12 mouse cellular contexts compared by ENCODE assay signal in genomic region chr11:96729462-96729861, GRCm38 (mm10). TPM values are rescaled to one million over a fixed set of nuclear protein-coding genes. Genes with fewer than 3 reads are reported as not detected.
DNase-seq lines count a peak whose midpoint lies in the region; ATAC-seq lines count a peak whose summit lies in the region.
"Had no signal": no experiment of that assay in that cellular context is flagged by ENCODE, and none has a peak within 500 bp of the region (broad histone marks: within the 10 kb centered on the region; RNA-seq: fewer than 3 reads in every experiment).

No protein-coding gene starts in this region.

- peak overlapping the region; percentile 20; the same call in 1 of the 2 replicates for H3K4me2 ChIP-seq in kidney, embryonic 16.5 days (replicated peaks; ENCODE audit: low read depth, low read length)
- peak overlapping the region; percentile 31 for H3K4me2 ChIP-seq in midbrain, embryonic 12.5 days (replicated peaks)

- no peak overlapping the region for H3K4me3 ChIP-seq in kidney, embryonic 16.5 days (ENCODE audit: low read length)
- no peak overlapping the region for H3K4me3 ChIP-seq in midbrain, embryonic 12.5 days

- peak; percentile 53 for DNase-seq in embryo, embryonic 11 days
- no peak for DNase-seq in embryo, embryonic 9.5 days (ENCODE audit: extremely low spot score)
- DNase-seq in kidney, postnatal 36 days: no peak
- DNase-seq in brain, adult 2 months (ENCODE audit: low read depth, low spot score): peak; percentile 60
- no peak for DNase-seq in right cerebral cortex, adult 18-20 months
- DNase-seq: B cell, adult 2 months; kidney, adult 11 months; lung, postnatal 10 days; right cerebral cortex, postnatal 25 days had no signal

- H3K27ac ChIP-seq in kidney, embryonic 16.5 days (ENCODE audit: low read length): no peak overlapping the region
- H3K27ac ChIP-seq in midbrain, embryonic 12.5 days (replicated peaks): no peak overlapping the region

- H3K9me3 ChIP-seq in kidney, embryonic 16.5 days (ENCODE audit: low read length): no peaks in the 10 kb centered on the region
- H3K9me3 ChIP-seq in midbrain, embryonic 12.5 days: no peaks in the 10 kb centered on the region

- H3K27me3 ChIP-seq in kidney, embryonic 16.5 days (ENCODE audit: insufficient read depth, low read length): 0 out of 2 replicates have a peak, but pooled peaks cover 3% of the 10 kb centered on the region
- H3K27me3 ChIP-seq in midbrain, embryonic 12.5 days: no peaks in the 10 kb centered on the region

- ATAC-seq in kidney, embryonic 16.5 days (ENCODE audit: low FRiP score, low TSS enrichment): no peak
- ATAC-seq in midbrain, embryonic 12.5 days (ENCODE audit: low FRiP score, low read depth): no peak
- ATAC-seq in erythroblast, adult 5-6 weeks (replicated peaks; ENCODE audit: low FRiP score, poor library complexity, severe bottlenecking): no peak

- H3K36me3 ChIP-seq in kidney, embryonic 16.5 days (ENCODE audit: insufficient read depth, low read length): no peaks in the 10 kb centered on the region
- no peaks in the 10 kb centered on the region for H3K36me3 ChIP-seq in midbrain, embryonic 12.5 days

- H3K9ac ChIP-seq in kidney, embryonic 16.5 days (replicated peaks; ENCODE audit: low read length): no peak overlapping the region
- H3K9ac ChIP-seq in midbrain, embryonic 12.5 days (replicated peaks): no peak overlapping the region

- 26% methylated on average over 9 of the region's 9 CpGs for WGBS in kidney, embryonic 16.5 days
- WGBS in midbrain, embryonic 12.5 days: 34% methylated on average over 9 of the region's 9 CpGs

- peaks cover 47% of the 10 kb centered on the region for H3K4me1 ChIP-seq in kidney, embryonic 16.5 days (ENCODE audit: insufficient read depth, low read length)
- peaks cover 41% of the 10 kb centered on the region for H3K4me1 ChIP-seq in midbrain, embryonic 12.5 days

RNA-seq across cellular contexts. Expression of gene Snx11, which starts 47.9 kb away (rescaled TPM):
- polyA plus RNA-seq in kidney, embryonic 16.5 days (2015; fragmentation: Nextera tagmentation; extraction: Ambion mirVana): 20.1 and 21.8 TPM in 2 replicates
- polyA plus RNA-seq in midbrain, embryonic 12.5 days (2016; fragmentation: Nextera tagmentation; extraction: Ambion mirVana): 40.1 and 42.6 TPM in 2 replicates
- 1.3 and 12.3 TPM in 2 replicates for total RNA-seq in erythroblast, adult 5-6 weeks (2015; ENCODE audit: low replicate concordance)
- total RNA-seq in erythroblast, adult 5-6 weeks (2017; ENCODE audit: low replicate concordance): 10.2 and 16.3 TPM in 2 replicates

RNA-seq across cellular contexts. Expression of gene Cbx1, which starts 59.5 kb away (rescaled TPM):
- polyA plus RNA-seq in kidney, embryonic 16.5 days (2015; fragmentation: Nextera tagmentation; extraction: Ambion mirVana): 109 and 121 TPM in 2 replicates
- 156 and 166 TPM in 2 replicates for polyA plus RNA-seq in midbrain, embryonic 12.5 days (2016; fragmentation: Nextera tagmentation; extraction: Ambion mirVana)
- 13.6 and 14.4 TPM in 2 replicates for total RNA-seq in erythroblast, adult 5-6 weeks (2015; ENCODE audit: low replicate concordance)
- total RNA-seq in erythroblast, adult 5-6 weeks (2017; ENCODE audit: low replicate concordance): 22.0 and 32.9 TPM in 2 replicates

Comparison
In these comparisons a context has a peak if more than half of its experiments do, and no peak if none do; other contexts are left out.
1. DNase-seq: peak in embryo, embryonic 11 days (single experiment) and brain, adult 2 months (single experiment); none in embryo, embryonic 9.5 days (single experiment), kidney, postnatal 36 days (0 of 2) and right cerebral cortex, adult 18-20 months (single experiment).